Mouse (Mus musculus): ENCODE data around the gene Pqlc3.

GRCm38 (mm10) chr12:17022145-17022544 is 21.9 kb upstream of the Pqlc3 start:
- TF ChIP-seq GATA1 (IDR thresholded peaks at IDR 0.05; ENCODE audit: low read length): no peak
- no peak for TF ChIP-seq TAL1 (IDR thresholded peaks at IDR 0.05; ENCODE audit: low read length)

Measured in erythroblast, embryonic 14.5 days (primary cell).